Mouse (Mus musculus): Measurements from ENCODE around the gene Gm47995. TPM values are rescaled to one million over a fixed set of nuclear protein-coding genes. Genes with fewer than 3 reads are reported as not detected.
"Not testable (repeated sequence)": the region's sequence is repeated elsewhere in the genome, so short reads cannot be mapped to it uniquely, and the experiment has no call there.

Gene Gm47995
- polyA plus RNA-seq, 1 experiment = 1.3 TPM

DNA sequence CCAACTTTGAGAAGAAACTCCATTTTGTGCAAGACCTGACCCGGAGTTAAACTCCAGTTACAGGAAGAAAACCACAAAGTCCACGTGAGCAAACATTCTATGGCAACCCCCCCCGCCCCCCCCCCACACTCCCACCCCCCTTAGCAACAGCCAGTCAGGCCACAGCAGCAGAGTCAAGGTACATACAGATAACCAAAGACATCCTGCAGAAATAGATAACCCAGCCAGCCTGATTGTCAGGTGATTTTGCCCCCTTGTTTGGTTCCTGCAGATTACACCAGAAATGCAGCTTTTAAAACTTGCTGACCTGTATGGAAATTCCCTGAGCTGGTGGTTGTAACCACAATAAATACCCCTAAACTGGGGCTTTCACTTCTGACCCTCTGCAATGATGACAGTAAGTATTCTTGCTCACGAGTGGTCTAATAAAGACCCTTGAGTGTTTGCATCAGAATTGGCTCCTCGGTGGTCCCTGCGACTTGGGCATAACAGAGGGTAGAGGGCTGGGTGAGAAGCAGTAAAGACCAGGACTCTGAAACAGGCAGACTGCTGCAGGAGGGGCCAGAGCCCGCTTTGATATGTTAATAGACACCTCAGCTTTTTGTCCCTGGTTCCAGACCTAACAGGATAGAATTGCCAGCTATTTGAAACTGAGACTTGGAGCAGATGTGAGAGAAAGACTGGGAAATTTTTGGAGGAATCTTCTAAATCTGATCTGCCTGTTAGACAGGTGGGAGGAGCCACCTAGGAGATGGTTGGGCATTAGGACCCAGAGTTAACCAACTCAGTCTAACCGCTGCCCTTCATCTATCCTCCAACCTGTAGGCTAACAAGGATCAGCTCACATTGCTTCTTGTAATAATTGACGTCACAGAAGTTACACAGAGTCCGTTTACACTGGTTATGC is 21.0 kb upstream of the Gm47995 start:
- Histone ChIP-seq H3K36me3 (ENCODE audit: control insufficient read depth, insufficient read depth, low read length) (no peaks in the 10 kb centered on the region), H3K4me3 (ENCODE audit: control insufficient read depth, low read depth, low read length) (peak overlapping the region; percentile 80), H3K27ac (ENCODE audit: control insufficient read depth, insufficient read depth, low read depth, low read length) (peak overlapping the region; percentile 63), H3K4me1 (ENCODE audit: control insufficient read depth, insufficient read depth, low read length) (peaks cover 4% of the 10 kb centered on the region), H3K27me3 (ENCODE audit: control insufficient read depth, insufficient read depth, low read length) (no peaks in the 10 kb centered on the region)
- TF ChIP-seq POLR2A (IDR thresholded peaks at IDR 0.05; ENCODE audit: control insufficient read depth, low read depth, low read length) = no peak
- TF ChIP-seq CTCF (IDR thresholded peaks at IDR 0.05; ENCODE audit: control insufficient read depth, insufficient read depth, insufficient replicate concordance, low read depth, low read length) = no peak

DNA sequence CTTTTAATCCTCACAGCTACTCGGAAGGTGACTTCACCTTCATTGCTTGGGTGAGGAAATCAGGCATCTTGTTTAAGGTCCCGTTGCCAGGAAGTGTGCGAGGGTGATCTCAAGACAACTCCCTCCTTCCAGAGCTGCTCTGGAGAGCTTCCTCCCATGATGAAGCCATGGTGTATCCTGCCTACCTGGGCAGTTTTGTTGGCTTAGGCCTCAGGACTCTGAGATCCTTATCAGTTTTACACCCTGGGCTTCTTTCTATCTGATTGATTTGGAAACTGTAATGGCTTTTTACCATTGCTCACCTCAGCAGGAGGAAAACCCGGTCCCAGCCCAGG is 20.3 kb upstream of the Gm47995 start:
- H3K4me1 ChIP-seq (ENCODE audit: control insufficient read depth, insufficient read depth, low read length) = peaks cover 4% of the 10 kb centered on the region
- no peaks in the 10 kb centered on the region for H3K27me3 ChIP-seq (ENCODE audit: control insufficient read depth, insufficient read depth, low read length)
- peak overlapping the region; percentile 80 for H3K4me3 ChIP-seq (ENCODE audit: control insufficient read depth, low read depth, low read length)
- no peaks in the 10 kb centered on the region for H3K36me3 ChIP-seq (ENCODE audit: control insufficient read depth, insufficient read depth, low read length)
- TF ChIP-seq CTCF (IDR thresholded peaks at IDR 0.05; ENCODE audit: control insufficient read depth, insufficient read depth, insufficient replicate concordance, low read depth, low read length) = no peak
- H3K27ac ChIP-seq (ENCODE audit: control insufficient read depth, insufficient read depth, low read depth, low read length) = peak overlapping the region; percentile 63

DNA sequence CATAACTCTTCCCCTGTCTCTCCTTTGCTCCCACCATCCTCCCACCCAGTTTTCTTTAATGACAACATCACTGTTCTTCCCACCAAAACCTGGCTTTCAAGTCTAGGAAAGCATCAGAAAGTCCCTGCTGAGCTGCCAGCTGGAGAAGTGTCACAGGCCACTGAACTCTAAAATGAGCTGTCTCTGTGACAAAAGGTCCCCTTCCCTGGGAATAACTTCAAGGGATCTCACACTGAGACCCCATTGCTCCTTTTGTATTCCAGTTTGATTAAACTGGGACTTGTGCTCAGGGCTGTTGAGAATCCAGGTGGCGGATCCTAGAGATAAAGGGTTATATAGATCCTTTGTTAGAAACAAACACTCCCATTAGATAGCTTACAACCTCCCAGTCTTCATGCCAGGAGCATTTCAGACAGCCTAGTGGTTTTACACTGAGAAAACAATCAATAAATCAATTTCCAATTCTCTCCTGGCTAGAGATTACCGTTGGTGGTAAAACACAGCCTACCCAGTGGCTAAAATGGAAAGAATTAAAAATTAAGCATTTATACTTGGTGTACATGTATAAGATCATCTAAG is 19.7 kb upstream of the Gm47995 start:
- H3K36me3 ChIP-seq (ENCODE audit: control insufficient read depth, insufficient read depth, low read length) = no peaks in the 10 kb centered on the region
- no peak overlapping the region for H3K27ac ChIP-seq (ENCODE audit: control insufficient read depth, insufficient read depth, low read depth, low read length)
- peaks cover 4% of the 10 kb centered on the region for H3K4me1 ChIP-seq (ENCODE audit: control insufficient read depth, insufficient read depth, low read length)
- H3K4me3 ChIP-seq (ENCODE audit: control insufficient read depth, low read depth, low read length) = peak overlapping the region; percentile 34; the same call in 1 of the 2 replicates
- TF ChIP-seq CTCF (IDR thresholded peaks at IDR 0.05; ENCODE audit: control insufficient read depth, insufficient read depth, insufficient replicate concordance, low read depth, low read length) = no peak
- TF ChIP-seq POLR2A (IDR thresholded peaks at IDR 0.05; ENCODE audit: control insufficient read depth, low read depth, low read length) = no peak
- H3K27me3 ChIP-seq (ENCODE audit: control insufficient read depth, insufficient read depth, low read length) = no peaks in the 10 kb centered on the region

DNA sequence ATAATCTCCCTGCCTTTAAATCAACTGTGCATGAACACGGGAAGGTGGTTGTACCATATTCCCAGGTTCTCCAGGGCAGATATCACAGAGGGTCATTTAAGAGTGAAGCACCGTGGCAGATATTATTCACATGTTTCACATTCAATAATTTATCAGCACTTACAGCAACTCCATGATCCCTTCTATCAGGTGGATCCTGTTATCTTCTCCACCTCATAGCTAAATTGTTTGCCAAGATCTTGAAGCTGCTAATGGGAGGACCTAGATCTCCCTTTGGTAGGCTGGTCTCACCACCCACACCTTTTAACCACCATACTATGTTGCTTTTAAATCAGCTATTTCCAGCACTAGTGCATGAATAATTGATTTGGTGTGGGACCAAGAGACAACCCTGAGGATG is 18.1 kb upstream of the Gm47995 start:
- Histone ChIP-seq H3K4me1 (ENCODE audit: control insufficient read depth, insufficient read depth, low read length) (peaks cover 4% of the 10 kb centered on the region), H3K4me3 (ENCODE audit: control insufficient read depth, low read depth, low read length) (no peak overlapping the region), H3K27me3 (ENCODE audit: control insufficient read depth, insufficient read depth, low read length) (no peaks in the 10 kb centered on the region), H3K27ac (ENCODE audit: control insufficient read depth, insufficient read depth, low read depth, low read length) (no peak overlapping the region), H3K36me3 (ENCODE audit: control insufficient read depth, insufficient read depth, low read length) (no peaks in the 10 kb centered on the region)
- TF ChIP-seq CTCF (IDR thresholded peaks at IDR 0.05; ENCODE audit: control insufficient read depth, insufficient read depth, insufficient replicate concordance, low read depth, low read length) = no peak
- TF ChIP-seq POLR2A (IDR thresholded peaks at IDR 0.05; ENCODE audit: control insufficient read depth, low read depth, low read length) = no peak

DNA sequence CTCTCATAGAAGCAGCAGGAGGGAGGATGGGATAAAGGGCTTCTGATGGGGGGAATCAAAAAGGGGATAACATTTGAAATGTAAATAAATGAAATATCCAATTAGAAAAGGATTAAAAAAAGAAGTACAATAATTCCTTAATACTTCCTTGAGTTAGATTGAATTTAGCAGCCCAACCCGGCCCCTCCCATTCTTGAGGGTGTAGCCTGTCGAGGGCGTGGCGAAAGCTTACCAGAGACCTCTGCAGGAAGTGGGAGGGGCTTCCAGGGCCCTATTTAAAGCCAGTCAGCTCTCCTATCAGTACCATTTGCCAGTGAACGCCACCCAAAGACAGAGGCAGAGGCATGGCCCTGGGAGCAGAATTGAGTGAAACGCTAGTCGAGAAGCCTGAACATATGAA is 16.0 kb upstream of the Gm47995 start, which contains the start of gene Gm47985:
TSS of gene Gm47985 (plus strand) at position 272 of the 400 bp plus-strand sequence.
- not testable (repeated sequence) for H3K4me3 ChIP-seq (ENCODE audit: control insufficient read depth, low read depth, low read length); H3K36me3 ChIP-seq (ENCODE audit: control insufficient read depth, insufficient read depth, low read length); H3K27ac ChIP-seq (ENCODE audit: control insufficient read depth, insufficient read depth, low read depth, low read length); H3K27me3 ChIP-seq (ENCODE audit: control insufficient read depth, insufficient read depth, low read length); H3K4me1 ChIP-seq (ENCODE audit: control insufficient read depth, insufficient read depth, low read length)

DNA sequence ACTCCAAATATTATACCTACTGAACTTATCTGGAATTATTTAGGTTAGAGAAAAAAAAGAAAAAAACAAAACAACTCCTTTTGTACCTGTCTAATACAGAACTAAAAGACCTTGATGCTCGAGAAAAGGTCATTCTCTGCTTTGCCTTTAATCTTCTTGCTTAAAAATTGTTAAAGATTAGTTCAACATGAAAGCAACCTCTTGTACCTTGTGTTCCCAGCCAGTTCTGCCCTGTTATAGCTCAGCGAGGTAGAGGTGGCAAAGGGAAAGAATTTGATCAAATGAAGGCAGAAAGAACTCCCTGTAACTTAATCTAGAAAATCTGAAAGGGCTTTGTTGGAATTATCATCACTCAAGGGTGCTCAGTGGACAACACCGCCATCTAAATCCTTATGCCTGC is 12.1 kb upstream of the Gm47995 start:
- not testable (repeated sequence) for H3K4me1 ChIP-seq (ENCODE audit: control insufficient read depth, insufficient read depth, low read length); H3K27me3 ChIP-seq (ENCODE audit: control insufficient read depth, insufficient read depth, low read length); H3K36me3 ChIP-seq (ENCODE audit: control insufficient read depth, insufficient read depth, low read length); H3K27ac ChIP-seq (ENCODE audit: control insufficient read depth, insufficient read depth, low read depth, low read length); H3K4me3 ChIP-seq (ENCODE audit: control insufficient read depth, low read depth, low read length)

DNA sequence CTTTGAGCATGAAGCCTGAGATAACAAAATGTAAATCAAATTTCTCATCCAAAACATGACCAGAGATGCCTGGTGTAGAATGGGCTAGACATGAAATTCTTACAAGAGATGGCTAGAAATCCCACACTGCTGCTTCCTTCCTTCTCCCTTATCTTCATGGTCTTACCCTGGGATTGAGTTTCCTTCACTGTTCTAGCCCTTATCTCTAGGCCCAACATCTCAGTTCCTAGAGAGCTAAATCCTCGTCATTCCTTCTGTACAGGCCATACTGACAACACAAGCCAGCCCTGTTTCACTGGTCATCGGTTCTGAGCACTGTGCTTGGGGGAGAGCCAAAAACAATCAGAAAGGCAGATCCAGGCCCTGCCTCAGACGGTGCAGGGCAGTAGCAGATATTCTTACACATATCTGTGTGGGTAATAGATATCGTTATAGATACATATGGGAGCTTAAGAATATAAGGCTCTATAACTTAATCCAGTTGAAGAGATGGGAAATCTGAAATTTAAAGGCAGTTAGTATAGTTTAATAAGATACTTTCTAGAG is 11.3 kb upstream of the Gm47995 start:
- not testable (repeated sequence) for H3K4me1 ChIP-seq (ENCODE audit: control insufficient read depth, insufficient read depth, low read length); H3K4me3 ChIP-seq (ENCODE audit: control insufficient read depth, low read depth, low read length); H3K36me3 ChIP-seq (ENCODE audit: control insufficient read depth, insufficient read depth, low read length); H3K27ac ChIP-seq (ENCODE audit: control insufficient read depth, insufficient read depth, low read depth, low read length); H3K27me3 ChIP-seq (ENCODE audit: control insufficient read depth, insufficient read depth, low read length)

DNA sequence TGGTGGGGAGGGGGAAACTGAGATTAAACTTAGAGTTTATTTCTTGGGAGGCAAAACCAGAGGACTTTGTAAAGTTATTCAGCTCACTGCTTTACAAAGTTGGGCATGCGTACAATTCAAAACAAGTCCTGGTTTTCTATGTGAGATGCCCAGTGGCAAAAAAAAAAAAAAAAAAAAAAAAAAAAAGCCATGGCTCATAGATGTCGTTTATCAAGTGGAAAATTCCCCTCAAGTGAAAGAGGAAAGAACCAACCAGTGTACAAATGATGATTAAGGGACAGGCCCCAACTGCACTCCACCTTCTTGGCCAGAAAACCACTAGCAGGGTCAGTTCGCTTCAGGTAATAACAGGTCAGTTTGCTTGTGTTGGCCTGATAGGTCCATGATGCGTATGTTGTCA is 9.8 kb upstream of the Gm47995 start:
- Histone ChIP-seq H3K36me3 (ENCODE audit: control insufficient read depth, insufficient read depth, low read length) (no peaks in the 10 kb centered on the region), H3K27ac (ENCODE audit: control insufficient read depth, insufficient read depth, low read depth, low read length) (no peak overlapping the region)
- no peak for TF ChIP-seq CTCF (IDR thresholded peaks at IDR 0.05; ENCODE audit: control insufficient read depth, insufficient read depth, insufficient replicate concordance, low read depth, low read length)
- TF ChIP-seq POLR2A (IDR thresholded peaks at IDR 0.05; ENCODE audit: control insufficient read depth, low read depth, low read length) = no peak

DNA sequence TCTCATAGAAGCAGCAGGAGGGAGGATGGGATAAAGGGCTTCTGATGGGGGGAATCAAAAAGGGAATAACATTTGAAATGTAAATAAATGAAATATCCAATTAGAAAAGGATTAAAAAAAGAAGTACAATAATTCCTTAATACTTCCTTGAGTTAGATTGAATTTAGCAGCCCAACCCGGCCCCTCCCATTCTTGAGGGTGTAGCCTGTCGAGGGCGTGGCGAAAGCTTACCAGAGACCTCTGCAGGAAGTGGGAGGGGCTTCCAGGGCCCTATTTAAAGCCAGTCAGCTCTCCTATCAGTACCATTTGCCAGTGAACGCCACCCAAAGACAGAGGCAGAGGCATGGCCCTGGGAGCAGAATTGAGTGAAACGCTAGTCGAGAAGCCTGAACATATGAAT is 6.2 kb upstream of the Gm47995 start, which contains the start of gene Gm8947:
TSS of gene Gm8947 (plus strand) at position 302 of the 400 bp plus-strand sequence.
- not testable (repeated sequence) for H3K36me3 ChIP-seq (ENCODE audit: control insufficient read depth, insufficient read depth, low read length); H3K4me1 ChIP-seq (ENCODE audit: control insufficient read depth, insufficient read depth, low read length); H3K27ac ChIP-seq (ENCODE audit: control insufficient read depth, insufficient read depth, low read depth, low read length); H3K27me3 ChIP-seq (ENCODE audit: control insufficient read depth, insufficient read depth, low read length); H3K4me3 ChIP-seq (ENCODE audit: control insufficient read depth, low read depth, low read length)

More for the DNA sequence above, 9.8 kb upstream of the Gm47995 start:
- Histone ChIP-seq H3K27me3 (ENCODE audit: control insufficient read depth, insufficient read depth, low read length) (no peaks in the 10 kb centered on the region), H3K4me3 (ENCODE audit: control insufficient read depth, low read depth, low read length) (no peak overlapping the region), H3K4me1 (ENCODE audit: control insufficient read depth, insufficient read depth, low read length) (no peaks in the 10 kb centered on the region)

DNA sequence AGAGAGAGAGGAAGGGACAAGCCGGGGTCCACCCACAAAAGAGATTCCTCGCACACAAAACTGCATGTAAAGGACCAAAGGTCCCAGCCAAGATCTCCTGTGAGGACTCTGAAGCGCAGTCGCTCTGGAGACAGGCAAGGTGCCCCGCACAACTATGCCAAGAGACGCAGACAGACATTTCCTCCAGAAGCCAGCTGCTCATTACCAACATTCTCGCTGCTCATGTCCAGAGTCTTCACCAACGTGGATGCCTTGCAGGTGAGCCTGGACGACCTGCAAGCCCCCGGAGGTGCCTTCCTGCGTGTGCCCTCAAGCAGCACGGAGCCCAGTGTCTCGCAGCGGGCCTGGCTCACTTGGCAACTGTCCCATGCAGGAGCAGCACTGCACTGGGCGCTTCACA is 5.5 kb upstream of the Gm47995 start:
- H3K27me3 ChIP-seq (ENCODE audit: control insufficient read depth, insufficient read depth, low read length); H3K4me1 ChIP-seq (ENCODE audit: control insufficient read depth, insufficient read depth, low read length); H3K27ac ChIP-seq (ENCODE audit: control insufficient read depth, insufficient read depth, low read depth, low read length); H3K36me3 ChIP-seq (ENCODE audit: control insufficient read depth, insufficient read depth, low read length); H3K4me3 ChIP-seq (ENCODE audit: control insufficient read depth, low read depth, low read length): not testable (repeated sequence)

DNA sequence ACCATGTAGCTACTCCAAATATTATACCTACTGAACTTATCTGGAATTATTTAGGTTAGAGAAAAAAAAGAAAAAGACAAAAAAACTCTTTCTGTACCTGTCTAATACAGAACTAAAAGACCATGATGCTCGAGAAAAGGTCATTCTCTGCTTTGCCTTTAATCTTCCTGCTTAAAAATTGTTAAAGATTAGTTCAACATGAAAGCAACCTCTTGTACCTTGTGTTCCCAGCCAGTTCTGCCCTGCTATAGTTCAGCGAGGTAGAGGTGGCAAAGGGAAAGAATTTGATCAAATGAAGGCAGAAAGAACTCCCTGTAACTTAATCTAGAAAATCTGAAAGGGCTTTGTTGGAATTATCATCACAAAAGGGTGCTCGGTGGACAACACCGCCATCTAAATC is 2.3 kb upstream of the Gm47995 start:
- H3K27me3 ChIP-seq (ENCODE audit: control insufficient read depth, insufficient read depth, low read length); H3K4me3 ChIP-seq (ENCODE audit: control insufficient read depth, low read depth, low read length); H3K27ac ChIP-seq (ENCODE audit: control insufficient read depth, insufficient read depth, low read depth, low read length); H3K36me3 ChIP-seq (ENCODE audit: control insufficient read depth, insufficient read depth, low read length); H3K4me1 ChIP-seq (ENCODE audit: control insufficient read depth, insufficient read depth, low read length): not testable (repeated sequence)
